Mouse (Mus musculus) cerebellum, adult 2 months (tissue): ENCODE measurements around the gene Olfr750.

ENCODE experiments used
- CTCF ChIP-seq: fragments of 200-500 bp; IDR thresholded peaks from 2 replicates; pipeline ENCODE4 v1.5.1; 2011; ENCODE audit warnings: low read depth, mild to moderate bottlenecking, control low read depth, low read length, moderate library complexity, borderline replicate concordance; ENCODE audit not compliant: insufficient read depth
- POLR2A ChIP-seq: fragments of 200-500 bp; IDR thresholded peaks from 2 replicates; pipeline ENCODE4 v1.6.1; 2011; ENCODE audit warnings: low read length, control low read depth, borderline replicate concordance; ENCODE audit not compliant: insufficient read depth

DNA sequence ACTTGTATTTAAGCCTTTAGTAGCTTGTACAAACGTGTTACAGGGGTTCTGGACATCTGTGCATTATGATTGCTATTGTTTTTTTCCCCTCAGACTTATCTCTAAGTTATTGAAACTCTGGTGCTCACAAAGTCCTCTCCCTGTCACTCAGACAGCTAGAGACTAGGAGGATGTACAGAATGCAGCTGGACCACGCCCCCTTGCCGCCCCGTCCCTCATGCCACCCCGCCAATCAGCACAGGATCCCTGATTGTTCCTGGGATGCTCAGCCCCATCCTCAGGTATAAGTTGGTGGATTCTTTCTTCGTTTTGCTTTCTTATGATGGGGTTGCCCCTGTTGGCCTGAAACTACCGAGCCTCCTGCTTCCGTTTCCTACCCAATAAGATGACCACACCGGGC is 39.2 kb upstream of the Olfr750 start:
- no peak for TF ChIP-seq CTCF
- TF ChIP-seq POLR2A = no peak
